Mouse (Mus musculus) liver, adult 2 months (tissue): ENCODE measurements around the gene Hoxc5. TPM values are rescaled to one million over a fixed set of nuclear protein-coding genes. Genes with fewer than 3 reads are reported as not detected.

Experiments used
- DNase-seq: peaks from one replicate; pipeline ENCODE4 v3.0.0-alpha.2; 2011; ENCODE audit warnings: low read depth, low spot score; ENCODE audit errors: extremely low read depth
- H3K27ac ChIP-seq: fragments of 200-500 bp; replicated peaks from 2 replicates; pipeline ENCODE4 v1.5.1; 2012; ENCODE audit warnings: low read depth, mild to moderate bottlenecking, control low read depth, inconsistent platforms, low read length; ENCODE audit not compliant: insufficient read depth
- H3K27me3 ChIP-seq: fragments of 200-500 bp; 2 replicates; pipeline ENCODE4 v1.6.1; 2012; ENCODE audit warnings: mild to moderate bottlenecking, moderate library complexity, low read length, inconsistent platforms; ENCODE audit not compliant: control insufficient read depth, insufficient read depth
- H3K36me3 ChIP-seq: fragments of 200-500 bp; 2 replicates; pipeline ENCODE4 v1.6.1; 2012; ENCODE audit warnings: low read length, inconsistent platforms; ENCODE audit not compliant: control insufficient read depth, insufficient read depth
- H3K4me1 ChIP-seq: fragments of 200-500 bp; 2 replicates; pipeline ENCODE4 v1.6.1; 2011; ENCODE audit warnings: low read length; ENCODE audit not compliant: control insufficient read depth, insufficient read depth
- H3K4me3 ChIP-seq: fragments of 200-500 bp; 2 replicates; pipeline ENCODE4 v1.5.1; 2011; ENCODE audit warnings: low read depth, mild to moderate bottlenecking, control low read depth, low read length, moderate library complexity; ENCODE audit not compliant: insufficient read depth
- H3K79me2 ChIP-seq: fragments of 200-500 bp; 2 replicates; pipeline ENCODE4 v1.6.1; 2012; ENCODE audit warnings: inconsistent platforms, mild to moderate bottlenecking, low read length, moderate library complexity; ENCODE audit not compliant: control insufficient read depth, insufficient read depth
- H3K9ac ChIP-seq: fragments of 200-500 bp; 2 replicates; pipeline ENCODE4 v1.6.1; 2012; ENCODE audit warnings: low read depth, mild to moderate bottlenecking, control low read depth, inconsistent platforms, low read length
- CTCF ChIP-seq: fragments of 200-500 bp; IDR thresholded peaks from 2 replicates; pipeline ENCODE4 v1.5.1; 2011; ENCODE audit warnings: low read depth, low read length, control low read depth
- POLR2A ChIP-seq: fragments of 200-500 bp; IDR thresholded peaks from 2 replicates; pipeline ENCODE4 v1.6.1; 2011; ENCODE audit warnings: low read length, control low read depth; ENCODE audit not compliant: insufficient read depth; ENCODE audit errors: extremely low read depth
- WGBS: fragments of 180-500 bp; shearing (Covaris S2); methylation state at CpG from one replicate; pipeline ENCODE4 v1.1.7; 2018; 5-methylcytosine and 5-hydroxymethylcytosine counted together
- polyA plus RNA-seq: library from polyadenylated mRNA; depleted of rRNA; stranded (reverse); fragments of >200 nt; gene quantifications from 2 replicates; pipeline ENCODE4 v1.2.3, GENCODE M21; 2012
- total RNA-seq: library from RNA; depleted of rRNA; stranded (reverse); fragments of >200 nt; gene quantifications from 2 replicates; pipeline ENCODE4 v1.2.3, GENCODE M21; 2014

Gene Hoxc5
- total and polyA plus RNA-seq, 2 experiments, result under 0.01 TPM; not detected in 1

GRCm38 (mm10) chr15:102987124-102987833 is 20.0 kb downstream of the Hoxc5 start:
- peak; percentile 67 for DNase-seq
- Histone ChIP-seq H3K36me3 (no peaks in the 10 kb centered on the region), H3K4me1 (no peaks in the 10 kb centered on the region), H3K79me2 (no peaks in the 10 kb centered on the region), H3K27ac (no peak overlapping the region), H3K27me3 (peaks cover 26% of the 10 kb centered on the region), H3K4me3 (no peak overlapping the region), H3K9ac (no peak overlapping the region)
- WGBS, result 6% methylated on average over 21 of the region's 21 CpGs
- TF ChIP-seq POLR2A (no peak), CTCF (peak; percentile 93)

- peaks cover 26% of the 10 kb centered on the region for H3K27me3 ChIP-seq
- no peak overlapping the region for H3K4me3 ChIP-seq
- DNase-seq, result no peak
- TF ChIP-seq POLR2A, result no peak
- no peak for TF ChIP-seq CTCF
- H3K79me2 ChIP-seq, result no peaks in the 10 kb centered on the region
- H3K27ac ChIP-seq, result no peak overlapping the region
- H3K36me3 ChIP-seq, result no peaks in the 10 kb centered on the region
- WGBS, result 50% methylated on average over 5 of the region's 5 CpGs
- H3K9ac ChIP-seq, result no peak overlapping the region
- H3K4me1 ChIP-seq, result no peaks in the 10 kb centered on the region
These were observed 20.8 kb downstream of the Hoxc5 start for GRCm38 (mm10) chr15:102988078-102988477.

- no peaks in the 10 kb centered on the region for H3K79me2 ChIP-seq
- no peak within 1 kb of the TSS for H3K4me3 ChIP-seq
- no peak for DNase-seq
- H3K27me3 ChIP-seq, result peaks cover 25% of the 10 kb centered on the region
- WGBS, result 4% methylated on average over 69 of the region's 69 CpGs
- no peaks in the 10 kb centered on the region for H3K36me3 ChIP-seq
- H3K9ac ChIP-seq, result no peak within 1 kb of the TSS
- H3K4me1 ChIP-seq, result no peaks in the 10 kb centered on the region
- H3K27ac ChIP-seq, result no peak within 1 kb of the TSS
- TF ChIP-seq CTCF (no peak), POLR2A (no peak)
These were observed 23.5 kb downstream of the Hoxc5 start, which contains the start of gene Hoxc8 for GRCm38 (mm10) chr15:102990461-102991397. Gene Hoxc8, plus strand, starts transcription at chr15:102990607.

- Histone ChIP-seq H3K79me2 (no peaks in the 10 kb centered on the region), H3K27me3 (peaks cover 26% of the 10 kb centered on the region), H3K4me1 (no peaks in the 10 kb centered on the region), H3K4me3 (no peak overlapping the region), H3K9ac (no peak overlapping the region), H3K36me3 (no peaks in the 10 kb centered on the region), H3K27ac (no peak overlapping the region)
- TF ChIP-seq CTCF, result no peak
- no peak for TF ChIP-seq POLR2A
- no peak for DNase-seq
- WGBS, result 7% methylated on average over 7 of the region's 7 CpGs
These were observed 24.5 kb downstream of the Hoxc5 start for GRCm38 (mm10) chr15:102991782-102992181.

- Histone ChIP-seq H3K27ac (no peak overlapping the region), H3K79me2 (no peaks in the 10 kb centered on the region), H3K9ac (no peak overlapping the region), H3K36me3 (no peaks in the 10 kb centered on the region), H3K4me1 (no peaks in the 10 kb centered on the region), H3K4me3 (no peak overlapping the region), H3K27me3 (peaks cover 25% of the 10 kb centered on the region)
- 6% methylated on average over 11 of the region's 11 CpGs for WGBS
- no peak for DNase-seq
- TF ChIP-seq CTCF, result no peak
- no peak for TF ChIP-seq POLR2A
These were observed 25.0 kb downstream of the Hoxc5 start for GRCm38 (mm10) chr15:102992206-102992605.

GRCm38 (mm10) chr15:102992863-102993262 is 25.6 kb downstream of the Hoxc5 start:
- Histone ChIP-seq H3K36me3 (no peaks in the 10 kb centered on the region), H3K27me3 (peaks cover 30% of the 10 kb centered on the region), H3K9ac (no peak overlapping the region), H3K4me3 (no peak overlapping the region), H3K27ac (no peak overlapping the region), H3K4me1 (no peaks in the 10 kb centered on the region), H3K79me2 (no peaks in the 10 kb centered on the region)
- 4% methylated on average over 3 of the region's 3 CpGs for WGBS
- TF ChIP-seq CTCF (no peak), POLR2A (no peak)
- no peak for DNase-seq
